Mouse (Mus musculus) intestine, embryonic 16.5 days (tissue): ENCODE results near the gene Bglap2. TPM values are rescaled to one million over a fixed set of nuclear protein-coding genes. Genes with fewer than 3 reads are reported as not detected.

Experiments used
- ATAC-seq: fragments of 200-750 bp; cut with Nextera tagmentation; 2 replicates; pipeline ENCODE4 v1.8.0; 2017; ENCODE audit warnings: moderate TSS enrichment, moderate library complexity
- H3K27ac ChIP-seq: fragments of 300-500 bp; sonication (generic); 2 replicates; pipeline ENCODE4 v1.5.1; 2014; ENCODE audit warnings: mild to moderate bottlenecking, low read length
- H3K27me3 ChIP-seq: fragments of 300-500 bp; sonication (generic); replicated peaks from 2 replicates; pipeline ENCODE4 v1.6.1; 2014; ENCODE audit warnings: low read length, control low read depth, mixed read lengths; ENCODE audit not compliant: control insufficient read depth, insufficient read depth
- H3K36me3 ChIP-seq: fragments of 300-500 bp; sonication (generic); 2 replicates; pipeline ENCODE4 v1.6.1; 2014; ENCODE audit warnings: low read length, control low read depth; ENCODE audit not compliant: control insufficient read depth, insufficient read depth
- H3K4me1 ChIP-seq: fragments of 300-500 bp; sonication (generic); 2 replicates; pipeline ENCODE4 v1.6.1; 2014; ENCODE audit warnings: low read length, control low read depth, mixed read lengths; ENCODE audit not compliant: control insufficient read depth, insufficient read depth
- H3K4me2 ChIP-seq: fragments of 300-500 bp; sonication (generic); 2 replicates; pipeline ENCODE4 v1.6.1; 2014; ENCODE audit warnings: low read depth, low read length, control low read depth
- H3K4me3 ChIP-seq: fragments of 300-500 bp; sonication (generic); 2 replicates; pipeline ENCODE4 v1.5.1; 2014; ENCODE audit warnings: mild to moderate bottlenecking, low read length
- H3K9ac ChIP-seq: fragments of 300-500 bp; sonication (generic); 2 replicates; pipeline ENCODE4 v1.6.1; 2014; ENCODE audit warnings: low read depth, low read length
- H3K9me3 ChIP-seq: fragments of 300-500 bp; sonication (generic); 2 replicates; pipeline ENCODE4 v1.6.1; 2016; ENCODE audit warnings: low read length, control low read depth; ENCODE audit not compliant: control insufficient read depth
- WGBS: fragments of 180-500 bp; shearing (Covaris S2); extraction: QIAGEN DNeasy Blood & Tissue Kit; methylation state at CpG from one replicate; pipeline ENCODE4 v1.1.7; 2014; 5-methylcytosine and 5-hydroxymethylcytosine counted together
- polyA plus RNA-seq: library from polyadenylated mRNA; unstranded; fragments of >200 nt; fragmentation: Nextera tagmentation; extraction: Ambion mirVana; gene quantifications from 2 replicates; pipeline ENCODE4 v1.2.1, GENCODE M21; 2015

The Bglap2 gene
- polyA plus RNA-seq, 1 experiment from 2014 or later: not detected

GRCm38 (mm10) chr3:88415668-88416067 lies 37.2 kb upstream of the Bglap2 start:
- Histone ChIP-seq H3K36me3 (peaks cover 11% of the 10 kb centered on the region), H3K27me3 (no peaks in the 10 kb centered on the region)

GRCm38 (mm10) chr3:88412636-88413035 lies 34.1 kb upstream of the Bglap2 start:
- Histone ChIP-seq H3K9ac (no peak overlapping the region), H3K9me3 (no peaks in the 10 kb centered on the region), H3K27ac (no peak overlapping the region), H3K4me1 (peaks cover 31% of the 10 kb centered on the region), H3K36me3 (peaks cover 5% of the 10 kb centered on the region), H3K27me3 (no peaks in the 10 kb centered on the region), H3K4me3 (no peak overlapping the region), H3K4me2 (no peak overlapping the region)
- 83% methylated on average over 11 of the region's 11 CpGs for WGBS
- ATAC-seq: no peak

More at GRCm38 (mm10) chr3:88415668-88416067, 37.2 kb upstream of the Bglap2 start:
- Histone ChIP-seq H3K4me1 (peaks cover 16% of the 10 kb centered on the region), H3K4me2 (no peak overlapping the region), H3K4me3 (no peak overlapping the region), H3K9ac (0 out of 2 replicates have a peak overlapping the region, but pooled peaks have one; percentile 34), H3K27ac (peak overlapping the region; percentile 57), H3K9me3 (no peaks in the 10 kb centered on the region)
- peak; percentile 54 for ATAC-seq
- 47% methylated on average over 4 of the region's 4 CpGs for WGBS

GRCm38 (mm10) chr3:88411681-88412080 lies 33.2 kb upstream of the Bglap2 start:
- Histone ChIP-seq H3K9me3 (no peaks in the 10 kb centered on the region), H3K27me3 (no peaks in the 10 kb centered on the region), H3K4me2 (no peak overlapping the region), H3K9ac (no peak overlapping the region), H3K4me3 (no peak overlapping the region), H3K27ac (peak overlapping the region; percentile 25), H3K4me1 (peaks cover 36% of the 10 kb centered on the region), H3K36me3 (peaks cover 4% of the 10 kb centered on the region; the same call in 1 of the 2 replicates)
- 72% methylated on average over 4 of the region's 4 CpGs for whole genome bisulfite sequencing
- ATAC-seq: no peak

- 20% methylated on average over 7 of the region's 7 CpGs for WGBS
- H3K9me3 ChIP-seq: no peaks in the 10 kb centered on the region
- H3K27me3 ChIP-seq: no peaks in the 10 kb centered on the region
- H3K27ac ChIP-seq: peak overlapping the region; percentile 84
- H3K4me1 ChIP-seq: peaks cover 30% of the 10 kb centered on the region
- no peaks in the 10 kb centered on the region for H3K36me3 ChIP-seq
- H3K9ac ChIP-seq: peak overlapping the region; percentile 89
- ATAC-seq: peak; percentile 26
- peak overlapping the region; percentile 54 for H3K4me2 ChIP-seq
- peak overlapping the region; percentile 64 for H3K4me3 ChIP-seq
Observed at GRCm38 (mm10) chr3:88410645-88411031, 32.1 kb upstream of the Bglap2 start.

GRCm38 (mm10) chr3:88409741-88410644 lies 31.5 kb upstream of the Bglap2 start, which contains the start of gene Pmf1:
Pmf1 (minus strand) TSS chr3:88410331.
- Histone ChIP-seq H3K4me2 (peak within 1 kb of the TSS; percentile 54), H3K9me3 (no peaks in the 10 kb centered on the region), H3K4me3 (peak within 1 kb of the TSS; percentile 64), H3K27ac (peak within 1 kb of the TSS; percentile 87), H3K36me3 (no peaks in the 10 kb centered on the region), H3K4me1 (peaks cover 25% of the 10 kb centered on the region), H3K9ac (peak within 1 kb of the TSS; percentile 89), H3K27me3 (no peaks in the 10 kb centered on the region)
- peak; percentile 93 for ATAC-seq
- WGBS: under 1% methylated on average over 54 of the region's 54 CpGs

- H3K4me1 ChIP-seq: peaks cover 25% of the 10 kb centered on the region
- no peaks in the 10 kb centered on the region for H3K9me3 ChIP-seq
- peak overlapping the region; percentile 89 for H3K9ac ChIP-seq
- no peak for ATAC-seq
- peak overlapping the region; percentile 87; the same call in 1 of the 2 replicates for H3K27ac ChIP-seq
- H3K36me3 ChIP-seq: peaks cover 1% of the 10 kb centered on the region
- WGBS: 55% methylated on average over 5 of the region's 5 CpGs
- H3K4me2 ChIP-seq: peak overlapping the region; percentile 54
- no peaks in the 10 kb centered on the region for H3K27me3 ChIP-seq
- peak overlapping the region; percentile 64 for H3K4me3 ChIP-seq
Observed at GRCm38 (mm10) chr3:88408953-88409352, 30.5 kb upstream of the Bglap2 start.

GRCm38 (mm10) chr3:88407529-88407928 lies 29.0 kb upstream of the Bglap2 start:
- Histone ChIP-seq H3K9me3 (no peaks in the 10 kb centered on the region), H3K27ac (no peak overlapping the region), H3K27me3 (no peaks in the 10 kb centered on the region), H3K4me2 (no peak overlapping the region), H3K36me3 (peaks cover 4% of the 10 kb centered on the region), H3K9ac (no peak overlapping the region), H3K4me1 (peaks cover 25% of the 10 kb centered on the region), H3K4me3 (no peak overlapping the region)
- 52% methylated on average over 7 of the region's 7 CpGs for WGBS
- ATAC-seq: no peak

GRCm38 (mm10) chr3:88407090-88407489 lies 28.6 kb upstream of the Bglap2 start:
- H3K9ac ChIP-seq: no peak overlapping the region
- ATAC-seq: no peak

GRCm38 (mm10) chr3:88403522-88404230 lies 25.2 kb upstream of the Bglap2 start:
- Histone ChIP-seq H3K27ac (no peak overlapping the region), H3K27me3 (no peaks in the 10 kb centered on the region), H3K4me3 (no peak overlapping the region), H3K4me2 (no peak overlapping the region), H3K9ac (no peak overlapping the region), H3K36me3 (peaks cover 4% of the 10 kb centered on the region), H3K9me3 (no peaks in the 10 kb centered on the region), H3K4me1 (peaks cover 12% of the 10 kb centered on the region)
- ATAC-seq: no peak
- WGBS: 93% methylated on average over 10 of the region's 10 CpGs

More at GRCm38 (mm10) chr3:88407090-88407489, 28.6 kb upstream of the Bglap2 start:
- Histone ChIP-seq H3K36me3 (peaks cover 4% of the 10 kb centered on the region), H3K4me3 (no peak overlapping the region), H3K9me3 (no peaks in the 10 kb centered on the region), H3K4me1 (peaks cover 25% of the 10 kb centered on the region), H3K27ac (no peak overlapping the region), H3K4me2 (no peak overlapping the region), H3K27me3 (no peaks in the 10 kb centered on the region)
- 0% methylated on average over 2 of the region's 2 CpGs for WGBS
